Mouse (Mus musculus) liver, embryonic 16.5 days (tissue): ENCODE results near the gene Las1l. TPM values are rescaled to one million over a fixed set of nuclear protein-coding genes. Genes with fewer than 3 reads are reported as not detected.

Experiments
- ATAC-seq: fragments of 200-750 bp; cut with Nextera tagmentation; 2 replicates; pipeline ENCODE4 v1.8.0; 2017; ENCODE audit warnings: low read depth, mild to moderate bottlenecking, moderate number of reproducible peaks, moderate library complexity
- H3K27ac ChIP-seq: fragments of 300-500 bp; sonication (generic); 2 replicates; pipeline ENCODE4 v1.5.1; 2014; ENCODE audit warnings: mild to moderate bottlenecking, low read length
- H3K27me3 ChIP-seq: fragments of 300-500 bp; sonication (generic); 2 replicates; pipeline ENCODE4 v1.6.1; 2014; ENCODE audit warnings: low read depth, low read length, mixed read lengths; ENCODE audit not compliant: control insufficient read depth, insufficient read depth
- H3K36me3 ChIP-seq: fragments of 300-500 bp; sonication (generic); 2 replicates; pipeline ENCODE4 v1.6.1; 2014; ENCODE audit warnings: mild to moderate bottlenecking; ENCODE audit not compliant: control insufficient read depth, insufficient read depth
- H3K4me1 ChIP-seq: fragments of 300-500 bp; sonication (generic); 2 replicates; pipeline ENCODE4 v1.6.1; 2014; ENCODE audit warnings: low read depth, low read length, mixed read lengths; ENCODE audit not compliant: control insufficient read depth
- H3K4me2 ChIP-seq: fragments of 300-500 bp; sonication (generic); 2 replicates; pipeline ENCODE4 v1.6.1; 2014; ENCODE audit warnings: low read depth, low read length, mixed read lengths
- H3K4me3 ChIP-seq: fragments of 300-500 bp; sonication (generic); 2 replicates; pipeline ENCODE4 v1.5.1; 2014; ENCODE audit warnings: low read depth, mild to moderate bottlenecking, low read length
- H3K9ac ChIP-seq: fragments of 300-500 bp; sonication (generic); 2 replicates; pipeline ENCODE4 v1.6.1; 2014; ENCODE audit warnings: low read depth, low read length
- H3K9me3 ChIP-seq: fragments of 300-500 bp; sonication (generic); replicated peaks from 2 replicates; pipeline ENCODE4 v1.6.1; 2016; ENCODE audit warnings: low read length; ENCODE audit not compliant: control insufficient read depth
- WGBS: fragments of 180-500 bp; shearing (Covaris S2); extraction: QIAGEN DNeasy Blood & Tissue Kit; methylation state at CpG from one replicate; pipeline ENCODE4 v1.1.7; 2014; ENCODE audit not compliant: insufficient replicate concordance; 5-methylcytosine and 5-hydroxymethylcytosine counted together
- polyA plus RNA-seq: library from polyadenylated mRNA; unstranded; fragments of >200 nt; fragmentation: Nextera tagmentation; extraction: Ambion mirVana; gene quantifications from 2 replicates; pipeline ENCODE4 v1.2.1, GENCODE M21; 2015

Las1l gene
- polyA plus RNA-seq = 23.2 and 25.2 TPM in 2 replicates

GRCm38 (mm10) chrX:95956497-95957293 lies at the start of gene Las1l:
Gene Las1l, minus strand, starts transcription at chrX:95956962.
- Histone ChIP-seq H3K4me2 (peak within 1 kb of the TSS; percentile 66), H3K27me3 (no peaks in the 10 kb centered on the region), H3K36me3 (no peaks in the 10 kb centered on the region), H3K9ac (peak within 1 kb of the TSS; percentile 71), H3K9me3 (no peaks in the 10 kb centered on the region), H3K4me3 (peak within 1 kb of the TSS; percentile 72), H3K4me1 (no peaks in the 10 kb centered on the region; the same call in 1 of the 2 replicates), H3K27ac (peak within 1 kb of the TSS; percentile 64)
- WGBS = 19% methylated on average over 42 of the region's 42 CpGs
- peak; percentile 100 for ATAC-seq

GRCm38 (mm10) chrX:96006395-96006794 lies 49.6 kb upstream of the Las1l start:
- Histone ChIP-seq H3K36me3 (no peaks in the 10 kb centered on the region), H3K9me3 (no peaks in the 10 kb centered on the region), H3K9ac (no peak overlapping the region), H3K27ac (no peak overlapping the region), H3K4me2 (no peak overlapping the region), H3K4me3 (no peak overlapping the region), H3K4me1 (no peaks in the 10 kb centered on the region), H3K27me3 (no peaks in the 10 kb centered on the region)
- WGBS = 49% methylated on average over 6 of the region's 6 CpGs
- ATAC-seq = no peak

GRCm38 (mm10) chrX:95999601-96000000 lies 42.8 kb upstream of the Las1l start:
- ATAC-seq = no peak
- no peaks in the 10 kb centered on the region for H3K4me1 ChIP-seq
- no peaks in the 10 kb centered on the region; the same call in 1 of the 2 replicates for H3K27me3 ChIP-seq
- 54% methylated on average over 6 of the region's 6 CpGs for WGBS
- no peak overlapping the region for H3K4me3 ChIP-seq
- no peak overlapping the region for H3K4me2 ChIP-seq
- no peaks in the 10 kb centered on the region for H3K9me3 ChIP-seq
- no peaks in the 10 kb centered on the region for H3K36me3 ChIP-seq
- no peak overlapping the region for H3K27ac ChIP-seq
- H3K9ac ChIP-seq = no peak overlapping the region

GRCm38 (mm10) chrX:95993206-95993605 lies 36.4 kb upstream of the Las1l start:
- 26% methylated on average over 3 of the region's 3 CpGs for WGBS
- Histone ChIP-seq H3K4me3 (no peak overlapping the region), H3K9ac (no peak overlapping the region), H3K36me3 (no peaks in the 10 kb centered on the region), H3K4me2 (no peak overlapping the region), H3K27me3 (no peaks in the 10 kb centered on the region; the same call in 1 of the 2 replicates), H3K9me3 (no peaks in the 10 kb centered on the region), H3K27ac (no peak overlapping the region), H3K4me1 (no peaks in the 10 kb centered on the region)
- ATAC-seq = no peak

GRCm38 (mm10) chrX:95969936-95970335 lies 13.2 kb upstream of the Las1l start:
- Histone ChIP-seq H3K4me3 (no peak overlapping the region), H3K4me1 (no peaks in the 10 kb centered on the region), H3K9me3 (no peaks in the 10 kb centered on the region), H3K27ac (no peak overlapping the region), H3K27me3 (no peaks in the 10 kb centered on the region), H3K4me2 (no peak overlapping the region), H3K9ac (no peak overlapping the region), H3K36me3 (no peaks in the 10 kb centered on the region)
- WGBS = 59% methylated on average over 9 of the region's 9 CpGs
- ATAC-seq = peak; percentile 4; the same call in 1 of the 2 replicates

GRCm38 (mm10) chrX:95969116-95969515 lies 12.4 kb upstream of the Las1l start:
- 39% methylated on average over 6 of the region's 6 CpGs for WGBS
- no peaks in the 10 kb centered on the region for H3K36me3 ChIP-seq
- H3K27me3 ChIP-seq = no peaks in the 10 kb centered on the region
- ATAC-seq = no peak
- H3K27ac ChIP-seq = no peak overlapping the region
- peak overlapping the region; percentile 81; the same call in 1 of the 2 replicates for H3K4me2 ChIP-seq
- H3K9me3 ChIP-seq = no peaks in the 10 kb centered on the region
- H3K4me1 ChIP-seq = no peaks in the 10 kb centered on the region
- H3K4me3 ChIP-seq = no peak overlapping the region
- H3K9ac ChIP-seq = no peak overlapping the region; the same call in 1 of the 2 replicates

GRCm38 (mm10) chrX:95968594-95968965 lies 11.8 kb upstream of the Las1l start:
- ATAC-seq = peak; percentile 85
- Histone ChIP-seq H3K4me3 (peak overlapping the region; percentile 55), H3K27me3 (no peaks in the 10 kb centered on the region), H3K9ac (peak overlapping the region; percentile 46; the same call in 1 of the 2 replicates), H3K36me3 (no peaks in the 10 kb centered on the region), H3K27ac (peak overlapping the region; percentile 21; the same call in 1 of the 2 replicates), H3K9me3 (no peaks in the 10 kb centered on the region), H3K4me2 (peak overlapping the region; percentile 81), H3K4me1 (no peaks in the 10 kb centered on the region)
- 25% methylated on average over 6 of the region's 6 CpGs for WGBS

GRCm38 (mm10) chrX:95967847-95968593 lies 11.3 kb upstream of the Las1l start:
- peak overlapping the region; percentile 81 for H3K4me2 ChIP-seq
- no peaks in the 10 kb centered on the region for H3K27me3 ChIP-seq
- H3K9ac ChIP-seq = peak overlapping the region; percentile 46
- H3K9me3 ChIP-seq = no peaks in the 10 kb centered on the region
- peak; percentile 75 for ATAC-seq
- peak overlapping the region; percentile 55 for H3K4me3 ChIP-seq
- no peaks in the 10 kb centered on the region for H3K4me1 ChIP-seq
- peak overlapping the region; percentile 21; the same call in 1 of the 2 replicates for H3K27ac ChIP-seq
- WGBS = 16% methylated on average over 28 of the region's 28 CpGs
- H3K36me3 ChIP-seq = no peaks in the 10 kb centered on the region

- H3K36me3 ChIP-seq = no peaks in the 10 kb centered on the region
- no peak overlapping the region for H3K4me2 ChIP-seq
- no peak overlapping the region for H3K9ac ChIP-seq
- ATAC-seq = no peak
- no peaks in the 10 kb centered on the region for H3K27me3 ChIP-seq
- H3K27ac ChIP-seq = no peak overlapping the region
- H3K9me3 ChIP-seq = no peaks in the 10 kb centered on the region
- H3K4me3 ChIP-seq = no peak overlapping the region
- WGBS = 54% methylated on average over 6 of the region's 6 CpGs
- no peaks in the 10 kb centered on the region for H3K4me1 ChIP-seq
Observed at GRCm38 (mm10) chrX:95965036-95965435, 8.3 kb upstream of the Las1l start.
